Mouse (Mus musculus) lung, postnatal 0 days (tissue): ENCODE results near the gene Grid2. TPM values are rescaled to one million over a fixed set of nuclear protein-coding genes. Genes with fewer than 3 reads are reported as not detected.

ENCODE experiments used
- ATAC-seq: fragments of 200-750 bp; cut with Nextera tagmentation; 2 replicates; pipeline ENCODE4 v1.8.0; 2017; ENCODE audit warnings: moderate library complexity
- DNase-seq: peaks from one replicate; pipeline ENCODE4 v3.0.0-alpha.2; 2016; ENCODE audit warnings: low spot score
- H3K27ac ChIP-seq: fragments of 300-500 bp; sonication (generic); 2 replicates; pipeline ENCODE4 v1.5.1; 2014; ENCODE audit warnings: antibody characterized with exemption, mild to moderate bottlenecking, low read length, mixed read lengths
- H3K27me3 ChIP-seq: fragments of 300-500 bp; sonication (generic); replicated peaks from 2 replicates; pipeline ENCODE4 v1.6.1; 2014; ENCODE audit warnings: low read length, mixed read lengths; ENCODE audit not compliant: insufficient read depth
- H3K36me3 ChIP-seq: fragments of 300-500 bp; sonication (generic); 2 replicates; pipeline ENCODE4 v1.6.1; 2014; ENCODE audit warnings: low read length, mixed read lengths; ENCODE audit not compliant: insufficient read depth
- H3K4me1 ChIP-seq: fragments of 300-500 bp; sonication (generic); 2 replicates; pipeline ENCODE4 v1.6.1; 2014; ENCODE audit warnings: antibody characterized with exemption, low read depth, low read length, mixed read lengths; ENCODE audit not compliant: insufficient read depth
- H3K4me2 ChIP-seq: fragments of 300-500 bp; sonication (generic); replicated peaks from 2 replicates; pipeline ENCODE4 v1.6.1; 2014; ENCODE audit warnings: low read depth, mild to moderate bottlenecking, low read length, moderate library complexity, mixed read lengths
- H3K4me3 ChIP-seq: fragments of 300-500 bp; sonication (generic); 2 replicates; pipeline ENCODE4 v1.5.1; 2014; ENCODE audit warnings: low read depth, low read length
- H3K9ac ChIP-seq: fragments of 300-500 bp; sonication (generic); replicated peaks from 2 replicates; pipeline ENCODE4 v1.6.1; 2014; ENCODE audit warnings: low read depth, mild to moderate bottlenecking
- H3K9me3 ChIP-seq: fragments of 300-500 bp; sonication (generic); 2 replicates; pipeline ENCODE4 v1.6.1; 2016; ENCODE audit warnings: low read length, mixed read lengths
- CTCF ChIP-seq: IDR thresholded peaks from 2 replicates; pipeline ENCODE4 v1.5.1; 2016; ENCODE audit warnings: antibody characterized with exemption, mild to moderate bottlenecking
- EP300 ChIP-seq: IDR thresholded peaks from 2 replicates; pipeline ENCODE4 v1.6.1; 2016; ENCODE audit warnings: antibody characterized with exemption, mild to moderate bottlenecking, control low read depth
- WGBS: fragments of 180-500 bp; shearing (Covaris S2); extraction: QIAGEN DNeasy Blood & Tissue Kit; methylation state at CpG from one replicate; pipeline ENCODE4 v1.1.7; 2014; 5-methylcytosine and 5-hydroxymethylcytosine counted together
- polyA plus RNA-seq: library from polyadenylated mRNA; unstranded; fragments of >200 nt; fragmentation: Nextera tagmentation; extraction: Ambion mirVana; gene quantifications from 2 replicates; pipeline ENCODE4 v1.2.1, GENCODE M21; 2015

Gene Grid2
- polyA plus RNA-seq, 1 experiment from 2014 or later, result 0.45 TPM

DNA sequence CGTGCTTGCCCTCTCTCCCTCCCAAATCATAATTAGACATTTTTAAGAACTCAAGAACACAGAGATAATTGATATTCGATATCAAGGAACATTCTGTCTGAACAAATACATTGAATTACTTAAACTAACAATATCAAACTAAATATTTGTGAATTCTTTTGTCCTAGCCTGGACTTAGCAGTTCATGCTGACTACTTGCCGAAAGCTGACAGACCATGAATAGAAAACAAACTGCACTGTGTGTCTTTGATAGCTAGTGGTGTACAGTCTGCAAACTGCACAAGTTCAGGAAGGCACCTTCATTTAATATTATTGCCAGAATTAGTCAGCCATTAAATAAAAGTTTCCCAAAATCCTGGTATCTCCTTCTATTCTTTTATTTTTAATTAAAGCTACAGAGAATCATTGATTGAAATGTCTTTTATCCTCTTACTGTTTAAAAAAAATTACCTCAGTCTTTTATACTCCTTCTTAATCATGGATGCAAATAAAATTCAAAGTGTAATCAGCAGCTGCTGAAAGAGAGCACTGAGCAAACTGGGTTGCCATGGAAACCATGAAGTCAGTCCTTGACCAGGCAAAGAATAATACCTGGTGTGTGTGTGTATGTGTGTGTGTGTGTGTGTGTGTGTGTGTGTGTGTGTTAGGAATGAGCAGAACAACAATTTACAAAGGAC lies 621.5 kb downstream of the Grid2 start:
- no peak overlapping the region for H3K4me3 ChIP-seq
- WGBS, result 44% methylated on average over 3 of the region's 3 CpGs
- DNase-seq, result no peak
- no peaks in the 10 kb centered on the region for H3K4me1 ChIP-seq
- H3K36me3 ChIP-seq, result no peaks in the 10 kb centered on the region
- H3K9me3 ChIP-seq, result no peaks in the 10 kb centered on the region
- no peaks in the 10 kb centered on the region for H3K27me3 ChIP-seq
- H3K9ac ChIP-seq, result no peak overlapping the region
- no peak for TF ChIP-seq EP300
- TF ChIP-seq CTCF, result no peak
- ATAC-seq, result no peak
- H3K4me2 ChIP-seq, result no peak overlapping the region
- H3K27ac ChIP-seq, result no peak overlapping the region

DNA sequence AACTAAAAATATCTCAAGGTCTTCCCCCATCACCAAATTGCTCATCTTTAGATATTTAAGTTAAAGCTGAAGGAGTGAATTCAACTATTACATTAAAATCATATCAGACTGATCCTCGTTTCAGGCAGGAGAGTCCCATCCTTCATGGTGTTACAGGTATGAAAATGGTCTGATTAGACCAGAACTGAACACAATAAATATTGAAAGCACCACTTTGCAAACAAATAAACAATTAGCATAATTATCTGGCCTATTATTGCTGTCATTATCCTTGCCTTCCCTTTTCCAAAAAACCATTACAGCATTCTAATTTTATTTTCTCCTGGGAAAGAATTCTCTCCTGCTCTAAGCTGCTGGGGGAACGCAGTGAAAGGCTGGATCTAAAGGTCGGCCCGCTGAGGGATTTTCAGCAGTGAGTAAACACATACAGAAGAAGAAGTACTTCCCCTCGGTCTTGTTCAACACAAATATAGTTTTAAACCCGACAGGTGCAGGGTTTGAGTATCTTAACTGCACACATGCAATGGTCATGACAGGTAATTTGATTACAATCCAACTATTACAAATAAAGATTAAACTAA lies 622.2 kb downstream of the Grid2 start:
- TF ChIP-seq CTCF (no peak), EP300 (no peak)
- Histone ChIP-seq H3K4me3 (no peak overlapping the region), H3K9me3 (no peaks in the 10 kb centered on the region), H3K4me2 (no peak overlapping the region), H3K9ac (no peak overlapping the region), H3K27ac (no peak overlapping the region), H3K36me3 (no peaks in the 10 kb centered on the region), H3K4me1 (no peaks in the 10 kb centered on the region), H3K27me3 (no peaks in the 10 kb centered on the region)
- ATAC-seq, result no peak
- 46% methylated on average over 6 of the region's 6 CpGs for WGBS
- no peak for DNase-seq

DNA sequence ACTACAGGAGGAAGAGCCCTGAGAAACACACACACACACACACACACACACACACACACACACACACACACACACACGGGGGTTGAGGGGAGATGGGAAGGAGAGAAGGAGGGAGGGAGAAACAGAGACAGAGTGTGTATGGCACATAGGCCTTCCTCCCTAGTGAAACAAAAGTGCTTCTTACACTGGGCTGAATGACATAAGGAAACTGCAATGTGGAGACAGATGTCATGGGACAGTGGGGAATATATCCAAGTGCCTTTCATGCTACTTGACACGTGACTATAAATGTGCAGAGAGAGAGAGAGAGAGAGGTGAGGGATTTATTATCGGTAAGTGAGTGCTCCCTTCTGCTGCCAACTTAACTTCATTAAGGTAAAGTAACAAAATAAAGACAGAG lies 639.0 kb downstream of the Grid2 start:
- no peaks in the 10 kb centered on the region for H3K9me3 ChIP-seq
- ATAC-seq (no peak), DNase-seq (no peak)
- H3K36me3 ChIP-seq, result no peaks in the 10 kb centered on the region
- no peak overlapping the region for H3K4me2 ChIP-seq
- WGBS, result 59% methylated on average over 2 of the region's 3 CpGs
- H3K27me3 ChIP-seq, result no peaks in the 10 kb centered on the region
- TF ChIP-seq EP300, result no peak
- no peak for TF ChIP-seq CTCF
- H3K4me3 ChIP-seq, result no peak overlapping the region
- no peak overlapping the region for H3K9ac ChIP-seq
- no peaks in the 10 kb centered on the region for H3K4me1 ChIP-seq
- no peak overlapping the region for H3K27ac ChIP-seq

DNA sequence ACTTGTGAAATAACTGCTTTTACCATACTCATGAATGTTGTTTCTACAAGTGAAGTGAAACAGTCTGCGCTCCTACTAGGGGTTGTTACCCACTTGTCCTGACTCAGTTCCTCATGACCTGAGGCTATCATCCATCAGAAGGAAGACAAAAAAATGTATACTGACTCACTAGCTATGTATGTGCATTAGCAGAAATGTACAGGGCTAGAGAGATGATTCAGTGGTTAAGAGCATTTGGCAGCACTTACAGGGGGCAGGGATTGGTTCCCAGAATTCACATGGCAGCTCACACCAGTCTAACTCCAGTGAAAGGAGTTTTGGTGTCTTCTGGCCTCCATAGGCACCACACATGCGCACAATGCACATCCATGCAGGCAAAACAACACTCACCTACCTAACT lies 642.5 kb downstream of the Grid2 start:
- Histone ChIP-seq H3K9me3 (no peaks in the 10 kb centered on the region), H3K4me1 (no peaks in the 10 kb centered on the region), H3K27ac (no peak overlapping the region), H3K36me3 (no peaks in the 10 kb centered on the region), H3K4me2 (no peak overlapping the region), H3K4me3 (no peak overlapping the region), H3K27me3 (no peaks in the 10 kb centered on the region), H3K9ac (no peak overlapping the region)
- 83% methylated on average over 2 of the region's 2 CpGs for WGBS
- DNase-seq (no peak), ATAC-seq (no peak)
- TF ChIP-seq EP300 (no peak), CTCF (no peak)

GRCm38 (mm10) chr6:63917035-63917570 lies 661.4 kb downstream of the Grid2 start:
- H3K4me2 ChIP-seq, result no peak overlapping the region
- H3K4me3 ChIP-seq, result no peak overlapping the region
- DNase-seq, result no peak
- H3K27me3 ChIP-seq, result no peaks in the 10 kb centered on the region
- ATAC-seq, result no peak
- H3K9me3 ChIP-seq, result no peaks in the 10 kb centered on the region
- WGBS, result 58% methylated on average over 6 of the region's 6 CpGs
- TF ChIP-seq CTCF (no peak), EP300 (no peak)
- no peak overlapping the region for H3K9ac ChIP-seq
- no peaks in the 10 kb centered on the region for H3K4me1 ChIP-seq
- H3K27ac ChIP-seq, result no peak overlapping the region
- no peaks in the 10 kb centered on the region for H3K36me3 ChIP-seq

- no peak overlapping the region for H3K9ac ChIP-seq
- H3K27me3 ChIP-seq, result no peaks in the 10 kb centered on the region
- H3K27ac ChIP-seq, result no peak overlapping the region
- no peak overlapping the region for H3K4me2 ChIP-seq
- ATAC-seq (no peak), DNase-seq (no peak)
- no peak overlapping the region for H3K4me3 ChIP-seq
- TF ChIP-seq CTCF (no peak), EP300 (no peak)
- 83% methylated on average over 6 of the region's 6 CpGs for WGBS
- no peaks in the 10 kb centered on the region for H3K4me1 ChIP-seq
- no peaks in the 10 kb centered on the region for H3K36me3 ChIP-seq
- no peaks in the 10 kb centered on the region for H3K9me3 ChIP-seq
Observed at GRCm38 (mm10) chr6:63921951-63922350, 666.3 kb downstream of the Grid2 start.
